Mouse (Mus musculus): Measurements from ENCODE around the gene Sestd1. TPM values are rescaled to one million over a fixed set of nuclear protein-coding genes. Genes with fewer than 3 reads are reported as not detected.

The Sestd1 gene
- total RNA-seq, 1 experiment from 2014 or later = 1.0 TPM

DNA sequence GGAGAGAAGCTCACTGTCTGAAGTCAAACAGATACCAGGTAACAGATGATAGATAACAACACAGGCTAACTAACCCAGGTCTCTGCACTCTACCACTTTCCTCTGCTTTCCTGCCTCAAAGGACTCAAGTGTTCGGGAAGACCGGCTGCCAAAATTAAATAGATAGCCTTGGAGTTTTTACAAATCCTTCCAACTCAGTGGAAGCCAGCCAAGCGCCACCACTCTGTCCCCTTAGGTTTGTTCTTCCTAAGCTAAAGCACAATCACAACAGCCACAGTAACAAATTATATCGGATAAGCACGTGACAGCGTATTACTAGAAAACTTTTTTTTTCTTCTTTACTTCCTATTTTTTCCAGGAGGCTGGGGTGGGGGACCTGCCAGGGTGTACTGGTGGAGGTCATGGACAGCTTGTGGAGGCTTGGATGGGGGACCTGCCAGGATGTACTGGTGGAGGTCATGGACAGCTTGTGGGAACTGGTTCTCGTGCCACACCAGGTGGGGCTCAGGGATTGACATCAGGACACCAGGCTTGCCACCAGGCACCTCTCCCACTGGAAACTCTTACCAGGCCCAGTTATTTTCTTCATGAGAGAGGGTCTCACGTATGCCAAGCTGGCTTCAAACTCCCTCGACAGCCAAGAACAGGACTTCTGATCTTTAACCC is 5.3 kb downstream of the Sestd1 start:
- ATAC-seq (ENCODE audit: extremely low read depth, insufficient number of reproducible peaks, low FRiP score, poor library complexity, severe bottlenecking) = no peak

DNA sequence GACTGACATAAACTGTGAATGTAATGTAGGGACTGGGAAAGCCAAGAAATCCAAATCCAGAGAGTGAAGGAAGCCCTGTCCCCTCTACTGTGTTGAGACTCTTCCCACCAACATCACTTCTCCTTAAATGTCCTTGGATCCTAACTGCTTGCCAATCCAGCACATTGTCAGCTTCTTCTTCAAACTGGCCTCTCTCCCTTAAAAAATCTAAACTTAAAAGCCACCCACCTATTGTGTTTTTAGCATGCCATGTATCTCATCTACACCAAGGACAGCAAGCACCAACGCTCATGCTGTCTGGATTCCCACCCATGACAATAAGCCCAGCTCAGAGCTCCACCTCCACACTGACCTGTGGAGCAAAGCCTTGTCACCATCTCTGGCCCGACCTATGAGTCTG is 7.4 kb downstream of the Sestd1 start:
- no peak for ATAC-seq (ENCODE audit: extremely low read depth, insufficient number of reproducible peaks, low FRiP score, poor library complexity, severe bottlenecking)

DNA sequence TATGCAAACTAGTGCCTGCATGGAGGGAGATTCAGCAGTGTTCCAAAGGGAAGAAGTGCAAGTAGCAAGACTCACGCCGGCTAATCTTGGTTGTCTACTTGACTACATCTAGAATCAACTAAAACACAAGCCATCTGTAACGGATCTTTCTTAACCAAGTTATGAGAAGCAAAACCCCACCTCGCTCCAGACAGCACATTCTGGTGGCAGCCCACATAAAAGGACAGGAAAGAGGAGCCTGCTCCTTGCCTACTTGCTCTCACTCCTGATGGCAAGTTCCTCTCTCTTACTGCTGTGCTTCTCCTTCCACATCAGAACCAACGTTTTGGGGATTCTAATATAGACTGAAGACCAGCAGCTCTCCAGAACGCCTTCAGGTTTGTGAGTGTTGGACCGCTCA is 9.6 kb downstream of the Sestd1 start:
- no peak for ATAC-seq (ENCODE audit: extremely low read depth, insufficient number of reproducible peaks, low FRiP score, poor library complexity, severe bottlenecking)

DNA sequence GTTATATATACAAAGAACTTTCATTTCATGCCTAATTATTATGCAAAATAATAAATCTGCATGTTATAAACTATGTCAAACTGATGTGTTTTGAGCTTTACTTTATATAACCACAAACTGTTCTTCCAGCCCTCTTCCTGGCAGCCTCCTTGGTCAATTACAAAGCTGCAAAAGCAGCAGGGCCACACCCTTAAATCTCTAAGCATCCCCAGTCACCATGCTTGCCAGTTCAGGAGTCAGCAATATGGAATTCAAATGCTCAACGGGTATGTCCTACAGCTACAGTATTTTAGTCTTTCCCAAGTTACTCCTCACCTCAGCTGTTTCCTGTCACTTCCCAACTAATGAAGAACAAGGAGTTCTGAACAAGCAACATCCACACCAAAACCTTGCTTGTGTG is 10.3 kb downstream of the Sestd1 start:
- ATAC-seq (ENCODE audit: extremely low read depth, insufficient number of reproducible peaks, low FRiP score, poor library complexity, severe bottlenecking) = no peak

DNA sequence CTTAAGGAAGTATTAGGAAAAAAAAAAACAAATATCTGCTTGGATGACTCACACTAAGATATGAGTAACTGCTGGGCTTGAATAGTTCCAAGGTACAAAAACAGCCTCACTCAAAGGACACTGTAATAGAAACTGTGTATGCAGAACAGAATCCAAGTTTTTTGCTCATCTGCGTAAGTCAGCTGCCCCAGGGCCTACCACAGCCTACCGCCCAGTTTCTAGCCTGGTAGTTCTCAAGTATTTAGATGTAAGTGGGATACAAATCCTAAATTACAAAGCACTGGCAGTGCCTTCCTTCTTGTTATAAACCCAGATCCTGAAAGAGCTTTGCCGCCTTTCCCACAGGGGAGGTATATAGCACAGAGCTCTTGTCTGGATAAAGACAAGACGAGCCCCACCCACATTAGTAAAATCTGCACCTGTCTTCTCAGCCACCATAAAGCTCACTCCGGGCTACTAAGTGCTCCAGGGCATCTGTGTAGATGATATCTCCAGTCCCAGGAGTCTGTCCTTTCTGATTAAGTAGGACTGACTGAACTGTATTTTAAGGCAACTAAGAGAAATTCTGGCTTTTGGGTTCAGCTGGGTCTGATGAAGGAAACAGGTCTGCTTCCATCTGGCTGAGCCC is 11.7 kb downstream of the Sestd1 start:
- ATAC-seq (ENCODE audit: extremely low read depth, insufficient number of reproducible peaks, low FRiP score, poor library complexity, severe bottlenecking) = no peak

DNA sequence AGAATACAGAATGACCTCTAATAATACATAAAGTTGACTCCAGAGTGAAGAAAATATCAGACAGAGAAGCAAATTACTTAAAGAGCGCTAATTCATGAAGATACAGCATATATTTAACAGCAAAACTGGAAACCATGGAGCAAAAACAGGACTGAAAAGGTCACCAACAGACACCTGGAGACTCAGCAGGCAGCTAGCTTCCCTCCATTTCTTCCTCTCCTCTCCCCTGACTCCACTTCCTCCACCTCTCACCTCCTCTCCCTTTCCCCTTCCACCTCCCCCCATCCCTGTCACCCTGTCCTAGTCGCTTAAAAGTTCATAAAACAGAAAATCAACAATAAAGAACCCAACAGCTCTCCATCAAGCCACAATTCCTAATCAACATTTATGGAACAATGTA is 13.5 kb downstream of the Sestd1 start:
- ATAC-seq (ENCODE audit: extremely low read depth, insufficient number of reproducible peaks, low FRiP score, poor library complexity, severe bottlenecking) = no peak

DNA sequence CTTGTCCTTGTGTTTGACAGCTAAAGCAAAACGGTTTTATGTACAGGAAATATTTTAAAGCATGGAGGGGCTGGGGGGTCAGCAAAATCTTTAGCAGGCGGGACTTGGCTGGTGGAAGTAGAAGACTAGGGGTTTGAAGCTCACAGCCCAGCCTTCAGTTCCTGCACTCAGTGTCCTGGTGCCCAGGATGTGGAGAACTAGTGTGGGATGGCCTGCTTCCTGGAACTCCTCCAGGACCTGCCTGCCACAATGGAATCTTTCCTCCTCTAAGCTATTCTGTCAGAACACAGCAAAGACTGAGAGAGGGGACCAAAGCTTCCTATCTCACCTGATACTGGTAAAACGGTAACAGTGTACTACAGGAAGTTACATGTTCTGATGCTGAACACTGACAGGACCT is 14.4 kb downstream of the Sestd1 start:
- ATAC-seq (ENCODE audit: extremely low read depth, insufficient number of reproducible peaks, low FRiP score, poor library complexity, severe bottlenecking) = no peak

DNA sequence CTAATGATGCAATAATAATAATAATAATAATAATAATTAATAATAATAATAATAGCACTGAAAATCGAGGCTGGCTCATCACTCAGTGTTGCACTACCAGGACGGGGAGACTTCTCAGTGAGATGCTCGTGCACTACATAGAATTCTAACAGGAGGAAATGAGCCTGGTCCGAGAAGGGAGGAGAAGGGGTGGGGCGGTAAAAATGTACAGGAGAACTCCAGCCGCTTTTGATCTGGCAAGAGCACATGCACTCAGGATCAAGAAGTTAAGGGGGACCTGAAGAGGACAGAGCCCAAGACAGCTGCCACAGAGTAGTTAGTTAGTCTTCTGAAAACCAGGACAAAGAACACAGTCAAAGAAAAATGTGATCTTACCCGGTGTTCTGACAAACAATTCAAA is 15.1 kb downstream of the Sestd1 start:
- ATAC-seq (ENCODE audit: extremely low read depth, insufficient number of reproducible peaks, low FRiP score, poor library complexity, severe bottlenecking) = no peak

DNA sequence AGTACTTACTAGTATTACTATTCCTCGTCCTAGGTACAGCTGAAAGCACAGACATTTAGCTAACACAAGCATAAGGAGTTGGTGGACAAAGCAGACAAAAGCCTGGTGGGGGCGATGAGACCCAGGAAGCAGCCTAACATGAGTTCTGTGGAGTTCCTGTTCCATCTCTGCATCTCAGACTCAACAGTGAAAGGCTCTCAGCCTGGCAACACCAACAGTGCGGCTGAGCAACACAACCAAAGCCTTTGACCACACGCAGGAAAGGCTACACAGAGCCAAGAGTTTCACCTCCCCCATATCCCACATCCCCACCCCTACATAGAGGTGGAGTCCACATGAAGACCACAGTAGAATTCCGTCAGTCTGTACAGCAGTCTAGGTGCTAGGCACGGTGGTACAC is 15.8 kb downstream of the Sestd1 start:
- no peak for ATAC-seq (ENCODE audit: extremely low read depth, insufficient number of reproducible peaks, low FRiP score, poor library complexity, severe bottlenecking)

DNA sequence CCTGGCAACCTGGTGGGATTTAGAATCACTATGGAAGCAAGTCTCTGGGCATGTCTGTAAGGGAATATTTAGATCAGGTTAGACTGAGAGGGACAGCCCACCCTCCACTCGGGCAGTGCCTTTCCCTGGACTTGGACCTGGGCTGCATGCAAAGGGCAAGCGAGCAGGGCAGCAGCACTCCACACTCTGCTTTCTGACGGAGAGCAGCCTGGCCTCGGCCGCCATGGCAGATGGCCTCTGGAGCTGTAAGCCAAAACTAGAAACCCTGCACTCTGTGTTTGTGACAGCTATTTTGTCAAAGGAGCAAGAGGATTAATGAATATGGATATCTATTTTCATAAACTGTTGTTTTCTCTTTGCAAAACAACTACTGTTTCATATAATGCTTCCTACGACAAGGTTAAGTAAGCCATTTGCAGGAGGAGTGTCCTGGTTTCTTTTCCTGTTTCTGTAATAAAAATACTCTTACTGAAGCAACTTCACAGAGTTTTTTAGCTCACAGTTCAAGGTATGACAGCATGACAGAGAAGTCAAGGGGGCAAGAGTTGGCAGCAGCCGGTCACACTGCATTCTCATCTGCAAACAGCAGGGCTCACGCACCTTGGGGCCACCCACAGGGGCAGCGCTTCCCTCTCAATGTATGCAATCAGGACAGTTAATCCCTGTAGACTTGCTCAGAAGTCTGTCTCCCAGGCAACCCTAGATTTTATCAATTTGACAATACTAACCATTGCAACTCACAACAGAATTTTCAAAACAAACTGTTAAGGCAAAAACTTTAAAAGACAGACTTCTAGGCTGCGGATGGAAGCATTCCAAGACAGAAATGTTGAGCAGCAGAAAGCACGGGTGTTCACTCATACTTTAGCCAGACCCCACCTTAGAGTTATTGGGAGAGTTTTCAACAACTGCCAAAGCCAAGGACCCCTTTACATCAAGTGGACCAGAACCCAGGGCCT is 16.6 kb downstream of the Sestd1 start:
- no peak for ATAC-seq (ENCODE audit: extremely low read depth, insufficient number of reproducible peaks, low FRiP score, poor library complexity, severe bottlenecking)

DNA sequence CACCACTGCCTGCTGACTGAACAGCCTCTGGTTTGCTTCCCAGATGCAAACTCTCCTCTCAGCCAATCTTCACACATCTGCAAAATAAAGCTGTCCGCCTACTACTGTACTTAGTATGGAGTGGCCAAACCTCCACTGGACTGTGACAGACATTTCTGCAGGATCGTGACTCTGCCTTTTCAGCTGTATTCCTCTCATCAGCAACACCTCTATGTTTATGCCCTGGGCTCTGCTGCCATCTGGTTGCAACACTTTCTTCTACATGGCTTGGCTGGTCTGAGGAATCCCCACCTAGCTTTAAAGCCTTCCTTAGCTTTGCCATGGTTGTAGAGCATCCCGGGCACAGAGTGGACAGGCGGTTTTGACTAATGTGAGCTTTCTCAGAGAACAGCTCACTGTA is 20.3 kb downstream of the Sestd1 start:
- ATAC-seq (ENCODE audit: extremely low read depth, insufficient number of reproducible peaks, low FRiP score, poor library complexity, severe bottlenecking) = no peak

DNA sequence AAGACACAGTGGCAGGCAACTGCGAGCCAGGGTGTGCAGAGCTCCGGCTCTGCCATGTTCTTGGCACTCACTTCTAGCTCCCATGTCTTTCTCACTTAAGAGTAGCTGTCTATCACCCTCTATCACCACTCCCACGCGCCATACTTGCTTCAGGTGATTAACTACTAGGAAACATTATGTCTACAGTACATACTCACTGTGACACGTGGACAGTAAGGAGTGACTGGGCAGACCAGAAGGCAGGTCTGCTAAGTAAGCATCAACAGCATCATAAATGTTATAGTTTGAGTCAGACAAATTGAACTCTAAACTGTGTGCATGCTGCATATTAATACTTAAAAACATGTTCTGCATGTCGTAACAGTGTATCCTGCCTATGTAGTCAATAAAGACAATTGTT is 27.2 kb downstream of the Sestd1 start:
- ATAC-seq (ENCODE audit: extremely low read depth, insufficient number of reproducible peaks, low FRiP score, poor library complexity, severe bottlenecking) = no peak

DNA sequence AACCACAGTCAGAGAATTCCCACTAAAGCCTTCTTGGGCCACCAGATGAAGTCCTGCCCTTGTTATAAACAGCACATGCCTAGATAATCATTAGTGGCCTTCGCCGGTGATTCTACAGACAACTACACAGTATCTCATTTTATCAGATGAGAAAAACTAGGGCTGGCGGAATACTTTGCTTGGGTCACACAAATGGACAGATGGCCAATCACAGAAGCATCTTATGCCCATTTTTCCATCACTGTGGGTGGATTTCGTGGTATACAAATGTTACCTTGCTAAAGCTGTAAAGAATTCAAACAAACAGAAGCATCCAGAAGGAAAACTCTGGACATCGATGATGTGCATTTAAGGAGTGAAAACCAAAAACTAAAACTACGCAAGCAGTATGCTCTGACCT is 28.7 kb downstream of the Sestd1 start:
- ATAC-seq (ENCODE audit: extremely low read depth, insufficient number of reproducible peaks, low FRiP score, poor library complexity, severe bottlenecking) = no peak

DNA sequence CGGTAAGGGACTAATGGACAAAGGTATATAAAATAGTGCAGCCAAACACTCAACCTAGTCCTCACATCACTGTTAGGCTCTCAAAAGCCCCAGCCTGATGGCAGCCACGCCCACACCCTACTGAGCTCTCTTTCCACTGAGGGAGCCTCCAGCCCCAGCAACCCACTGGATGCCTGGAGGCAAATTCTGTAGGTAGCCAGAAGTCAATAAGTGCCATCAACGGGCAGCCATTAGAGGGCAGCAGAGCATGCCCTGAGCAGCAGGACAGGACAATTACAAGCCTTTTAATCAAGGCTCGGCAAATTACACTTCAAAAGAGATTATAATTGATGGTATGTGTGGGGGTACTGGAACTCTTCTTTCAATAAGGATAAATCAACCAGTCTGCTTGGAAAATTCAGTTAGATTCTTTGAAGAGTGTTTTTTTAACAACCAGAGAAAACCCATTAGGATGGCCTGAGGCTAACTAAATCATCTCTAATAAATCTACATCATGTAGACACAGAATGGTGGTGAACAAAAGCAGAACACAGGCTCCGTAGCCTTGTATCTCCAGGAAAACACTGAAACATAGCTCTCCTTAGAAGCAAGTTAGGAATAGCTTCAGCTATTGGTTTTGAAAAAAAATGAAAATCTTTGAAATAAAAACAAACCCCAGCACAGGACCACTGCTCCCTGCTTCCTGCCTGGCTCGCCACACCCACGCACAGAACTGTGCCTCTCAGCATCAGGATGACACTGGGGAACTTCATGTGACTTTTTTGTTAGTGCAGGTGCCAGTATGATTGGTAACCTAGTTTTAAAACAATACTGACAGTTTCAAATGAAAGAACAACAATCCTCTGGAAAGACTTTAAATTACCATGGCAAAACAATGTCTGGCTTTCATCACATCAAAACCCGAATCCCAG is 30.4 kb downstream of the Sestd1 start:
- ATAC-seq (ENCODE audit: extremely low read depth, insufficient number of reproducible peaks, low FRiP score, poor library complexity, severe bottlenecking) = no peak

DNA sequence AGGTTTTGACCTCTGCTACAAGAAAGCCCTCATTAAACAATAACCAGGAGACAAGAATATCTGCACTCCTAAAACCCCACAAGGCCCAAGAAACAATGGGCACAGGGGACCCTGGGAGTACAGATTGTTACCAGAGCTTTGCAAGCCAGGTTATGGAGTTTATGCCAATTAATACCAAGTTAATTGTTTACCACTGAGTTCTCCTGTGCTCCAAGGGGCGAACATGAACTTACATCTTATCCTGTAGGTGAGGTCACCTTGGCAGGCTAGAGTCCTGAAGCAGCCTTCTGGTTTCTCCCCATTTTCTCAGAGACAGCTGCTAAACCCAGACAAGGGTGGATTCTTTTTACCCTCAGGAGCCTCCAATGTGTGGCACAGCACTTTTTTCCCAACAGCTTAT is 32.0 kb downstream of the Sestd1 start:
- no peak for ATAC-seq (ENCODE audit: extremely low read depth, insufficient number of reproducible peaks, low FRiP score, poor library complexity, severe bottlenecking)

DNA sequence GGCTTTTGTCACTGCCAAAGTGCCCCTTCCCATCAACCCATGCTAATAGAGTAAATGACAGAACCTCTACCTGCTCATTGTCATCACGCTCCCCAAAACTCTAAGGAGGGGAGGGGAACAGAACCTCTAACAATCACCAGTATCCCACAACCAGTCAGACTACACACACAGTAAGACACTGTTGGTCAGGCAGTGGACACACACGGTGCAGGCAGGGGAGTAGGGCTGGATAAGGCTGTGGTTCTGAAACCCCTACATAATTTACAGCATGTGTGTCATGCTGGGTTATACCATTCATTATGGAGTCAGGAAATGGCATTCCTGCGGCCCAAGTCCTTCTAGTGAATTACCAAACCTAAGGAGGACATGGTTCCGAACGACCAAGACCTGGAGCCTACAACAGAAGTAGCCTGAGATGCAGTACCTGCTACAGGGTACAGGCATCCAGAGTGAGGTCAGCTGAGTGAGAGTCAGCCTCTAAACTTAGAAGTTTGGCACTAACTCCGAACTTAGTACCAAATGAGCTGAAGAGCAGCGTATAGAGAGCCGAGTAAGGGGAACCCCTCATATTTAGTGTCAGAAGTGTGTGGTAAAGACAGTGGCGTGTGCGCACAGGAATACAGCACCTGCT is 33.1 kb downstream of the Sestd1 start:
- ATAC-seq (ENCODE audit: extremely low read depth, insufficient number of reproducible peaks, low FRiP score, poor library complexity, severe bottlenecking) = no peak

DNA sequence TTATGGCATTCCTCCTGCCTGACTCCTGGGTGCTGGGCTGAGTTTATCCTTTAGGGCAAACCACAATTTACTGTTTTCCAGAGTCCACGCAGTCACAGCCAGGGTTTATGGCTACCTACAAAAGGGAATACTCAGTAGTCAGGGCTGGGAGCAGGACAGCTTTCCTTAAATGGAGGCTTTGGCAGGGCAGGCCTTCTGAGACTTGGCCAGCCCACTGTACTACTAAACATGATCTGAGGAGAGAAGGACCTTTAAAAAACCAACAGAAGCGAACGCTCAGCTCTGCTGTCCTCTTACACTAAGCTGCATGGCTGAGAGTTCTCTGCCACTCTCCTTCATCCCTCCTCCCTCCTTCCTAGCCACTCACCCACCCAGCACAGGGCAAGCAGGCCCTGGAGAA is 34.6 kb downstream of the Sestd1 start:
- no peak for ATAC-seq (ENCODE audit: extremely low read depth, insufficient number of reproducible peaks, low FRiP score, poor library complexity, severe bottlenecking)

DNA sequence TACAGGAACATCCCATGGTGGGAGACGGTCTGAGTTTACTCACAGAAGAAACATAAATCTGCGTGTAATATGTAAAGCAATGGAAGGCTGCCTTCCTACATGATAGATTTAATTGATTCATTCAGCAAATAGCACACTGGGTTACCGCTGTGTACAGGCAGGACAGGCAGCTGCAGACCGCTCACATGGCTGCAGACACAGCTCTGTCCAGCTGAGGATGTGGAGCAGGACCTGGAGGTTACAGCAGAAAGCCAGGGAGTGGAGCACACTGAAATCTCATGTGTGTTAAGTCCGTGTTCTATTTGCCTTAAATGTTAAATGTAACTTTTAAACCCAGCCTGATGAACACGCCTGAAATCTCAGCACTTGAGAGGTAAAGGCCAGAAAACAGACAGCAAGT is 38.1 kb downstream of the Sestd1 start:
- ATAC-seq (ENCODE audit: extremely low read depth, insufficient number of reproducible peaks, low FRiP score, poor library complexity, severe bottlenecking) = no peak

DNA sequence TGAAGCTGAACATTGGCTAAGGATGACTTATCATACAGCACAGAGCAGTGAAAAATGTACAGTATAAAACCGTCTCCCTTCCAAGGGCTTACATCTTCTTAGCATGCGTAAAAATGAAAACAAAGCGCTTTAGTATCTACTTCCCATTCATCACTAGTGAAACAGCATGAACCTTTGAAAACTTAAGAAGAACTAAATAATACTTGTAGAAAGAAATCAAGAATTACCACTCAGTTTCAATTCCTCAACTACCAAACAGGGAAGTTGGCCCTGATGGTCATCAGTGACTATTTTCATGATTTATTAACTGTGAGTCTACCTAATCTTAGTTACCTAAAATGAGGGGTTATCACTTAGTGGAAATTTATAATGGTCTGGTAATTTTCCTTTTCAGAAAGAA is 41.8 kb downstream of the Sestd1 start:
- no peak for ATAC-seq (ENCODE audit: extremely low read depth, insufficient number of reproducible peaks, low FRiP score, poor library complexity, severe bottlenecking)
